Mouse (Mus musculus): Measurements from ENCODE around the gene Mvd.

Gene Mvd

GRCm38 (mm10) chr8:122443262-122444006 lies at the start of gene Mvd:
Mvd (minus strand) TSS chr8:122443422.
- in situ Hi-C loops (cut with MboI, MseI), result loop anchor here (10.0 to 25.0 kb wide), 3 partner anchors 856 to 1119 kb away; partner anchors contain the start of genes Fbxo31 (in 1 of the 2) and Map1lc3b (in 1 of the 2)

GRCm38 (mm10) chr8:122488387-122488786 lies 45.2 kb upstream of the Mvd start:
- in situ Hi-C loops (cut with MboI, MseI), result no loop called here

GRCm38 (mm10) chr8:122484831-122485230 lies 41.6 kb upstream of the Mvd start:
- in situ Hi-C loops (cut with MboI, MseI), result loop anchor here in 1 of 2 experiments (5.0 kb wide), 1 partner anchor 103 kb away; no protein-coding TSS in a partner anchor

GRCm38 (mm10) chr8:122483877-122484276 lies 40.7 kb upstream of the Mvd start:
- in situ Hi-C loops (cut with MboI, MseI), result loop anchor here in 1 of 2 experiments (5.0 kb wide), 1 partner anchor 102 kb away; no protein-coding TSS in a partner anchor

GRCm38 (mm10) chr8:122482448-122482847 lies 39.2 kb upstream of the Mvd start:
- in situ Hi-C loops (cut with MboI, MseI), result loop anchor here in 1 of 2 experiments (5.0 kb wide), 1 partner anchor 100 kb away; no protein-coding TSS in a partner anchor

GRCm38 (mm10) chr8:122475580-122476320 lies 32.5 kb upstream of the Mvd start, which contains the start of the genes Rnf166 and Ctu2:
Rnf166 (minus strand) TSS chr8:122476064.
Ctu2 (plus strand) TSS chr8:122476143.
- in situ Hi-C loops (cut with MboI, MseI), result no loop called here

GRCm38 (mm10) chr8:122474951-122475560 lies 31.8 kb upstream of the Mvd start:
- in situ Hi-C loops (cut with MboI, MseI), result loop anchor here (5.0 kb wide), 1 partner anchor 43 kb away; the partner anchor contains the start of gene Cyba (in 2 of the 2)

- in situ Hi-C loops (cut with MboI, MseI), result loop anchor here (5.0 kb wide), 1 partner anchor 42 kb away; the partner anchor contains the start of gene Cyba (in 2 of the 2)
These were observed 30.7 kb upstream of the Mvd start for GRCm38 (mm10) chr8:122473911-122474421.

- in situ Hi-C loops (cut with MboI, MseI), result loop anchor here (5.0 kb wide), 1 partner anchor 38 kb away; the partner anchor contains the start of gene Cyba (in 2 of the 2)
These were observed 27.5 kb upstream of the Mvd start for GRCm38 (mm10) chr8:122470691-122471090.

- in situ Hi-C loops (cut with MboI, MseI), result loop anchor here (5.0 kb wide), 1 partner anchor 38 kb away; the partner anchor contains the start of gene Cyba (in 2 of the 2)
These were observed 26.7 kb upstream of the Mvd start for GRCm38 (mm10) chr8:122469965-122470364.

- in situ Hi-C loops (cut with MboI, MseI), result no loop called here
These were observed 26.2 kb upstream of the Mvd start for GRCm38 (mm10) chr8:122469407-122469806.

- in situ Hi-C loops (cut with MboI, MseI), result no loop called here
These were observed 24.6 kb upstream of the Mvd start for GRCm38 (mm10) chr8:122467816-122468215.

GRCm38 (mm10) chr8:122464985-122465384 lies 21.8 kb upstream of the Mvd start:
- in situ Hi-C loops (cut with MboI, MseI), result no loop called here

- in situ Hi-C loops (cut with MboI, MseI), result no loop called here
These were observed 20.7 kb upstream of the Mvd start for GRCm38 (mm10) chr8:122463651-122464640.

GRCm38 (mm10) chr8:122462510-122462909 lies 19.3 kb upstream of the Mvd start:
- in situ Hi-C loops (cut with MboI, MseI), result no loop called here

- in situ Hi-C loops (cut with MboI, MseI), result no loop called here
These were observed 18.4 kb upstream of the Mvd start for GRCm38 (mm10) chr8:122461473-122462148.

- in situ Hi-C loops (cut with MboI, MseI), result no loop called here
These were observed 17.6 kb upstream of the Mvd start, which contains the start of gene Snai3 for GRCm38 (mm10) chr8:122460524-122461472. Snai3 (minus strand) TSS chr8:122460733.

GRCm38 (mm10) chr8:122459990-122460389 lies 16.8 kb upstream of the Mvd start:
- in situ Hi-C loops (cut with MboI, MseI), result no loop called here
